Mouse (Mus musculus) heart, postnatal 0 days (tissue): ENCODE data around the gene Slit2. TPM values are rescaled to one million over a fixed set of nuclear protein-coding genes. Genes with fewer than 3 reads are reported as not detected.

Experiments
- ATAC-seq: fragments of 200-750 bp; cut with Nextera tagmentation; 2 replicates; pipeline ENCODE4 v1.8.0; 2017; ENCODE audit warnings: low read depth, moderate number of reproducible peaks, moderate library complexity; ENCODE audit not compliant: insufficient read depth
- DNase-seq: peaks from one replicate; pipeline ENCODE4 v3.0.0-alpha.2; 2016; ENCODE audit warnings: low spot score
- H3K27ac ChIP-seq: fragments of 300-500 bp; sonication (generic); 2 replicates; pipeline ENCODE4 v1.5.1; 2014; ENCODE audit warnings: low read depth, mild to moderate bottlenecking
- H3K27me3 ChIP-seq: fragments of 300-500 bp; sonication (generic); 2 replicates; pipeline ENCODE4 v1.6.1; 2014; ENCODE audit warnings: low read length, mixed read lengths; ENCODE audit not compliant: control insufficient read depth, insufficient read depth
- H3K36me3 ChIP-seq: fragments of 300-500 bp; sonication (generic); replicated peaks from 2 replicates; pipeline ENCODE4 v1.6.1; 2014; ENCODE audit warnings: low read length, mixed read lengths; ENCODE audit not compliant: control insufficient read depth, insufficient read depth
- H3K4me1 ChIP-seq: fragments of 300-500 bp; sonication (generic); 2 replicates; pipeline ENCODE4 v1.6.1; 2014; ENCODE audit warnings: antibody characterized with exemption; ENCODE audit not compliant: control insufficient read depth, insufficient read depth
- H3K4me2 ChIP-seq: fragments of 300-500 bp; sonication (generic); 2 replicates; pipeline ENCODE4 v1.6.1; 2014; ENCODE audit warnings: low read depth, mild to moderate bottlenecking, low read length, moderate library complexity
- H3K4me3 ChIP-seq: fragments of 300-500 bp; sonication (generic); 2 replicates; pipeline ENCODE4 v1.5.1; 2014; ENCODE audit warnings: low read depth, low read length
- H3K9ac ChIP-seq: fragments of 300-500 bp; sonication (generic); replicated peaks from 2 replicates; pipeline ENCODE4 v1.6.1; 2014; ENCODE audit warnings: low read depth, low read length, mixed read lengths
- H3K9me3 ChIP-seq: fragments of 300-500 bp; sonication (generic); replicated peaks from 2 replicates; pipeline ENCODE4 v1.6.1; 2016; ENCODE audit warnings: low read length; ENCODE audit not compliant: control insufficient read depth
- CTCF ChIP-seq: IDR thresholded peaks from 2 replicates; pipeline ENCODE4 v1.5.1; 2016; ENCODE audit warnings: antibody characterized with exemption, control low read depth, low read depth
- EP300 ChIP-seq: IDR thresholded peaks from 2 replicates; pipeline ENCODE4 v1.6.1; 2016; ENCODE audit warnings: antibody characterized with exemption, low read depth
- WGBS: fragments of 180-500 bp; shearing (Covaris S2); extraction: QIAGEN DNeasy Blood & Tissue Kit; methylation state at CpG from one replicate; pipeline ENCODE4 v1.1.7; 2014; 5-methylcytosine and 5-hydroxymethylcytosine counted together
- polyA plus RNA-seq: library from polyadenylated mRNA; unstranded; fragments of >200 nt; fragmentation: Nextera tagmentation; extraction: Ambion mirVana; gene quantifications from 2 replicates; pipeline ENCODE4 v1.2.1, GENCODE M21; 2015
- total RNA-seq: library from RNA; depleted of rRNA; stranded (reverse); fragments of >200 nt; gene quantifications from 2 replicates; pipeline ENCODE4 v1.2.3, GENCODE M21; 2014; ENCODE audit warnings: low replicate concordance

Slit2 gene
- total and polyA plus RNA-seq, 2 experiments from 2014 or later = 4.9 to 17.6 TPM

GRCm38 (mm10) chr5:48320597-48320996 lies 337.7 kb downstream of the Slit2 start:
- no peaks in the 10 kb centered on the region for H3K4me1 ChIP-seq
- no peak overlapping the region for H3K9ac ChIP-seq
- 69% methylated on average over 4 of the region's 4 CpGs for WGBS
- H3K4me2 ChIP-seq = no peak overlapping the region
- no peak overlapping the region for H3K27ac ChIP-seq
- no peak overlapping the region for H3K4me3 ChIP-seq
- H3K36me3 ChIP-seq = no peaks in the 10 kb centered on the region
- H3K9me3 ChIP-seq = no peaks in the 10 kb centered on the region
- DNase-seq (no peak), ATAC-seq (no peak)
- TF ChIP-seq EP300 (no peak), CTCF (no peak)
- H3K27me3 ChIP-seq = no peaks in the 10 kb centered on the region

GRCm38 (mm10) chr5:48326221-48326620 lies 343.3 kb downstream of the Slit2 start:
- H3K4me2 ChIP-seq = no peak overlapping the region
- no peak overlapping the region for H3K9ac ChIP-seq
- no peaks in the 10 kb centered on the region for H3K27me3 ChIP-seq
- H3K4me1 ChIP-seq = no peaks in the 10 kb centered on the region
- H3K9me3 ChIP-seq = no peaks in the 10 kb centered on the region
- TF ChIP-seq EP300 (no peak), CTCF (no peak)
- H3K27ac ChIP-seq = no peak overlapping the region
- ATAC-seq (no peak), DNase-seq (no peak)
- no peak overlapping the region for H3K4me3 ChIP-seq
- no peaks in the 10 kb centered on the region for H3K36me3 ChIP-seq

- no peak within 1 kb of the TSS for H3K9ac ChIP-seq
- ATAC-seq = no peak
- H3K4me2 ChIP-seq = no peak within 1 kb of the TSS
- no peaks in the 10 kb centered on the region for H3K9me3 ChIP-seq
- H3K4me1 ChIP-seq = no peaks in the 10 kb centered on the region
- no peaks in the 10 kb centered on the region for H3K27me3 ChIP-seq
- H3K36me3 ChIP-seq = no peaks in the 10 kb centered on the region
- WGBS = 84% methylated on average over 8 of the region's 8 CpGs
- no peak within 1 kb of the TSS for H3K4me3 ChIP-seq
- H3K27ac ChIP-seq = no peak within 1 kb of the TSS
- TF ChIP-seq EP300 = no peak
- TF ChIP-seq CTCF = no peak
- DNase-seq = no peak
Measured at GRCm38 (mm10) chr5:48327652-48328051, 344.7 kb downstream of the Slit2 start, which contains the start of gene 5730480H06Rik. Gene 5730480H06Rik (plus strand): TSS chr5:48327952.

GRCm38 (mm10) chr5:48329751-48330150 lies 346.8 kb downstream of the Slit2 start:
- H3K9me3 ChIP-seq = no peaks in the 10 kb centered on the region
- 86% methylated on average over 2 of the region's 2 CpGs for WGBS
- TF ChIP-seq EP300 (no peak), CTCF (no peak)
- no peak overlapping the region for H3K27ac ChIP-seq
- H3K4me1 ChIP-seq = no peaks in the 10 kb centered on the region
- H3K27me3 ChIP-seq = no peaks in the 10 kb centered on the region
- ATAC-seq (no peak), DNase-seq (no peak)
- H3K9ac ChIP-seq = no peak overlapping the region
- H3K4me2 ChIP-seq = no peak overlapping the region
- H3K36me3 ChIP-seq = no peaks in the 10 kb centered on the region
- H3K4me3 ChIP-seq = no peak overlapping the region

GRCm38 (mm10) chr5:48330817-48331216 lies 347.9 kb downstream of the Slit2 start:
- H3K27me3 ChIP-seq = no peaks in the 10 kb centered on the region
- no peak for TF ChIP-seq CTCF
- TF ChIP-seq EP300 = no peak
- no peak overlapping the region for H3K27ac ChIP-seq
- H3K4me1 ChIP-seq = no peaks in the 10 kb centered on the region
- H3K9ac ChIP-seq = no peak overlapping the region
- 63% methylated on average over 2 of the region's 2 CpGs for WGBS
- no peaks in the 10 kb centered on the region for H3K9me3 ChIP-seq
- H3K4me3 ChIP-seq = no peak overlapping the region
- no peak overlapping the region for H3K4me2 ChIP-seq
- ATAC-seq (no peak), DNase-seq (no peak)
- H3K36me3 ChIP-seq = no peaks in the 10 kb centered on the region

- no peak overlapping the region for H3K27ac ChIP-seq
- WGBS = 44% methylated on average over 5 of the region's 5 CpGs
- H3K9ac ChIP-seq = no peak overlapping the region
- no peaks in the 10 kb centered on the region for H3K36me3 ChIP-seq
- H3K4me1 ChIP-seq = no peaks in the 10 kb centered on the region
- no peaks in the 10 kb centered on the region for H3K9me3 ChIP-seq
- H3K27me3 ChIP-seq = no peaks in the 10 kb centered on the region
- H3K4me2 ChIP-seq = no peak overlapping the region
- no peak for DNase-seq
- H3K4me3 ChIP-seq = no peak overlapping the region
- ATAC-seq = no peak
- TF ChIP-seq EP300 = no peak
- TF ChIP-seq CTCF = no peak
Measured at GRCm38 (mm10) chr5:48331441-48331840, 348.5 kb downstream of the Slit2 start.
